Mouse (Mus musculus) mouse embryonic stem cell (cell line): ENCODE results near the gene Ccn6.

Source experiments
- in situ Hi-C, 2 experiments: fragments of 300-500 bp; cut with MboI; formaldehyde crosslinking; loops; 1 replicate in 1 of 2; 3 replicates in 1 of 2; pipeline ENCODE4 v1.14.3; 2019 to 2020; ENCODE audit warnings: low sequenced_read_pairs in 2 of 2, low pct_unique_long_range_greater_than_20kb in 1 of 2, mixed read lengths in 1 of 2; ENCODE audit not compliant: unreplicated experiment in 1 of 2

Ccn6 gene

DNA sequence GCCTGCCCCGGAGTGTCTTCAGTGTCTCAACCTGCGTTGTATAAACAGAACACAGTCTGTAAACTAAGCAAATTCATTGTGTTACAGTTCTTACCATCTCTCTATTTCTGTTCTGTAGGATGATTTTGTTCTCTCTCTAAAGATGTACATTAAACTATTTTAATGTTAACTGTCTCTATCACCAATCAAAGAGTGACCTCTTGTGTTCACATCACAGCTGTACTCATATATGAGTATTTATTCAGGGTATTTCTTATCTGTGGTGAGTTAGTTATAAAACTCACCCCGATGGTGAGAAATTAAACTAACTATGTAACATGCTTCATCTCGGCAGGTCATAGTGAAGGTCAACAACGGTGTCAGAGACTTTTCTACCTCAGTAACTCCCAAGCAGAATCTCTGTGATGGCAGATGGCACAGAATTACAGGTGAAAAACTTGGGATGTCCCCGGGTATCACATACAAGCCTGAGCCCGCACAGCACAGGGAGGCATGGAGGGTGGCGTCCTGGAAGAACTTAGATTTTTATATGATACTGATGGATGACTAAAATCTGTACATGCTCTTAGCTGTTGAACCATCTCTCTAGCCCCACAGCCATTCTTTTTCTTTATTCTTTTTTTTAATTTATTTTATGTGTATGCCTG is 58.7 kb downstream of the Ccn6 start:
- in situ Hi-C loops = no loop called here
